Mouse (Mus musculus) MEL (cell line): ENCODE results near the gene Arhgap24.

Experiments
- CHD2 ChIP-seq: IDR thresholded peaks from 2 replicates; pipeline ENCODE4 v1.6.1; 2011; ENCODE audit warnings: low read length, improper control_type of control experiment
- CTCF ChIP-seq, 3 experiments: IDR thresholded peaks in 2 of 3; conservative IDR thresholded peaks in 1 of 3; 2 replicates each; pipeline ENCODE4 v1.5.1; 2011 to 2012; ENCODE audit warnings: low read length in 3 of 3, low read depth in 2 of 3, mild to moderate bottlenecking in 2 of 3, improper control_type of control experiment in 1 of 3, inconsistent platforms in 1 of 3, mixed read lengths in 1 of 3, moderate library complexity in 1 of 3; ENCODE audit not compliant: control insufficient read depth in 1 of 3, insufficient read depth in 1 of 3, poor library complexity in 1 of 3, severe bottlenecking in 1 of 3
- EP300 ChIP-seq, 2 experiments: IDR thresholded peaks; 2 replicates each; pipeline ENCODE4 v1.6.1; 2011; ENCODE audit warnings: improper control_type of control experiment in 2 of 2, low read length in 2 of 2, low read depth in 1 of 2, mild to moderate bottlenecking in 1 of 2
- GATA1 ChIP-seq: IDR thresholded peaks from 2 replicates; pipeline ENCODE4 v1.6.1; 2011; ENCODE audit warnings: low read depth, low read length, improper control_type of control experiment
- HCFC1 ChIP-seq: IDR thresholded peaks from 2 replicates; pipeline ENCODE4 v1.6.1; 2012; ENCODE audit warnings: low read depth, mild to moderate bottlenecking, inconsistent platforms, low read length, improper control_type of control experiment, moderate library complexity
- KAT2A ChIP-seq: conservative IDR thresholded peaks from 2 replicates; pipeline ENCODE4 v1.6.1; 2012; ENCODE audit warnings: low read depth, low read length, improper control_type of control experiment, inconsistent platforms
- POLR2A ChIP-seq, 2 experiments: IDR thresholded peaks; 2 replicates each; pipeline ENCODE4 v1.6.1; 2011 to 2012; ENCODE audit warnings: low read length in 2 of 2, mild to moderate bottlenecking in 2 of 2, control low read depth in 1 of 2, improper control_type of control experiment in 1 of 2, low read depth in 1 of 2, moderate library complexity in 1 of 2; ENCODE audit not compliant: control insufficient read depth in 1 of 2, insufficient read depth in 1 of 2, poor library complexity in 1 of 2
- SMC3 ChIP-seq: IDR thresholded peaks from 2 replicates; pipeline ENCODE4 v1.6.1; 2011; ENCODE audit warnings: low read depth, low read length, improper control_type of control experiment
- ZC3H11A ChIP-seq: IDR thresholded peaks from 2 replicates; pipeline ENCODE4 v1.6.1; 2012; ENCODE audit warnings: low read depth, mild to moderate bottlenecking, inconsistent platforms, low read length, improper control_type of control experiment
- ZKSCAN1 ChIP-seq: IDR thresholded peaks from 2 replicates; pipeline ENCODE4 v1.6.1; 2012; ENCODE audit warnings: low read depth, mild to moderate bottlenecking, inconsistent platforms, low read length, improper control_type of control experiment, moderate library complexity

DNA sequence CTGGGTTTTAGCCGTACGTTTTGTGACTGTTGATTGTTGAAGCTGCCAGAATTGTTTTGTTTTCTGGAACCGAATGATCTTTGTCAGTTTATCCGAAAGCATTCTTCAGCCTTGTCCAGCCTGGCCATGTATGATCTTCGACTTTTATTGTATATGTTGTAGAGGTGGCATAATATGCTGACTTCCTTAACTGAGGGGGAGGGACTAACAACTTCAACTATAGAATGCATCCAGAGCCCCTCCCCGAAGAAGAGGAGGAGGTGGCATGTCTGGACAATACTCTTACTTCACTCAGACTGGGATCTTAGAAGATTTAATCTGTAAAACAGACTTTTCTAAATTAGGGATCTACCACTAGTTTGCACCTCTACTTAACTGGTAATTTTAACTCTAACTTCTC, 244.2 kb downstream of the Arhgap24 start:
- TF ChIP-seq POLR2A (IDR thresholded peaks at IDR 0.05; ENCODE audit: control insufficient read depth in 1 of 2, insufficient read depth in 1 of 2, low read depth in 1 of 2, low read length in 2 of 2, poor library complexity in 1 of 2) (no peak), CHD2 (no peak), GATA1 (no peak), EP300 (IDR thresholded peaks at IDR 0.05; ENCODE audit: low read depth in 1 of 2, low read length in 2 of 2) (no peak), CTCF (IDR thresholded peaks at IDR 0.05 in 2 of 3, conservative IDR thresholded peaks at IDR 0.05 in 1 of 3; ENCODE audit: control insufficient read depth in 1 of 3, insufficient read depth in 1 of 3, low read depth in 2 of 3, low read length in 3 of 3, poor library complexity in 1 of 3, severe bottlenecking in 1 of 3) (no peak), SMC3 (no peak), ZKSCAN1 (no peak), ZC3H11A (no peak), HCFC1 (no peak), KAT2A (no peak)
